In genomic region chr12:54288747-54289146, GRCm38 (mm10) we compare ENCODE assay signal across 18 mouse cellular contexts.
DNase-seq lines count a peak whose midpoint lies in the region; ATAC-seq and TF ChIP-seq lines count a peak whose summit lies in the region.
"Had no signal": no experiment of that assay in that cellular context is flagged by ENCODE, and none has a peak within 500 bp of the region (broad histone marks: within the 10 kb centered on the region; RNA-seq: fewer than 3 reads in every experiment).

No protein-coding gene starts in this region.

- H3K4me1 ChIP-seq in heart, embryonic 15.5 days (replicated peaks), result peaks cover 32% of the 10 kb centered on the region
- H3K4me1 ChIP-seq in heart, embryonic 12.5 days (replicated peaks), result peaks cover 25% of the 10 kb centered on the region
- H3K4me1 ChIP-seq in MEL (ENCODE audit: control insufficient read depth in 1 of 2, insufficient read depth in 2 of 2, low read length in 2 of 2), result peaks cover 13% of the 10 kb centered on the region in 2 experiments
- H3K4me1 ChIP-seq in forebrain, embryonic 16.5 days (replicated peaks; ENCODE audit: control insufficient read depth, insufficient read depth, low read length), result peaks cover 25% of the 10 kb centered on the region
- H3K4me1 ChIP-seq in midbrain, embryonic 14.5 days (ENCODE audit: control insufficient read depth, insufficient read depth, low read length), result peaks cover 21% of the 10 kb centered on the region

- ATAC-seq in heart, embryonic 15.5 days (replicated peaks; ENCODE audit: insufficient number of reproducible peaks, insufficient read depth, low FRiP score, low read depth), result no peak
- no peak for ATAC-seq in heart, embryonic 12.5 days (ENCODE audit: insufficient number of reproducible peaks, low FRiP score)
- ATAC-seq in forebrain, embryonic 16.5 days, result no peak
- no peak for ATAC-seq in midbrain, embryonic 14.5 days (ENCODE audit: low FRiP score, low TSS enrichment)

- no peak overlapping the region for H3K4me3 ChIP-seq in heart, embryonic 15.5 days
- H3K4me3 ChIP-seq in heart, embryonic 12.5 days, result no peak overlapping the region
- no peak overlapping the region for H3K4me3 ChIP-seq in MEL (ENCODE audit: control insufficient read depth in 1 of 2, insufficient read depth in 1 of 2, low read depth in 2 of 2, low read length in 2 of 2)
- H3K4me3 ChIP-seq in forebrain, embryonic 16.5 days (replicated peaks; ENCODE audit: low read length), result no peak overlapping the region
- H3K4me3 ChIP-seq in midbrain, embryonic 14.5 days (replicated peaks; ENCODE audit: low read depth, low read length), result no peak overlapping the region
- H3K4me3 ChIP-seq: embryonic facial prominence, embryonic 12.5 days; limb, embryonic 13.5 days; neural tube, embryonic 12.5 days; stomach, embryonic 15.5 days had no signal

- intact Hi-C loops in left cerebral cortex, postnatal 4 days (cut with DNase I), result no loop called here

- TF ChIP-seq POLR2A in MEL (IDR thresholded peaks at IDR 0.05; ENCODE audit: control insufficient read depth in 1 of 2, insufficient read depth in 1 of 2, low read depth in 1 of 2, low read length in 2 of 2, poor library complexity in 1 of 2), result no peak

- H3K27ac ChIP-seq in heart, embryonic 15.5 days, result 0 out of 2 replicates have a peak overlapping the region, but pooled peaks have one; percentile 13
- no peak overlapping the region for H3K27ac ChIP-seq in heart, embryonic 12.5 days (ENCODE audit: poor library complexity, severe bottlenecking)
- no peak overlapping the region for H3K27ac ChIP-seq in MEL (ENCODE audit: control insufficient read depth, low read depth, low read length)
- peak overlapping the region; percentile 66 for H3K27ac ChIP-seq in forebrain, embryonic 16.5 days (ENCODE audit: low read length)
- H3K27ac ChIP-seq in midbrain, embryonic 14.5 days (replicated peaks; ENCODE audit: low read depth, low read length), result 0 out of 2 replicates have a peak overlapping the region, but pooled peaks have one; percentile 10
- H3K27ac ChIP-seq: embryonic facial prominence, embryonic 12.5 days; limb, embryonic 13.5 days; neural tube, embryonic 12.5 days; stomach, embryonic 15.5 days had no signal

- no peak for TF ChIP-seq CTCF in MEL (IDR thresholded peaks at IDR 0.05 in 2 of 3, conservative IDR thresholded peaks at IDR 0.05 in 1 of 3; ENCODE audit: control insufficient read depth in 1 of 3, insufficient read depth in 1 of 3, low read depth in 2 of 3, low read length in 3 of 3, poor library complexity in 1 of 3, severe bottlenecking in 1 of 3)

- no peaks in the 10 kb centered on the region for H3K36me3 ChIP-seq in heart, embryonic 15.5 days
- H3K36me3 ChIP-seq in heart, embryonic 12.5 days, result no peaks in the 10 kb centered on the region
- peaks cover 0 to 3% of the 10 kb centered on the region in 2 experiments; a peak in 1 of 4 replicates for H3K36me3 ChIP-seq in MEL (ENCODE audit: control insufficient read depth in 1 of 2, insufficient read depth in 2 of 2, low read length in 2 of 2)
- H3K36me3 ChIP-seq in forebrain, embryonic 16.5 days (ENCODE audit: control insufficient read depth, insufficient read depth), result no peaks in the 10 kb centered on the region
- H3K36me3 ChIP-seq in midbrain, embryonic 14.5 days (ENCODE audit: control insufficient read depth, insufficient read depth, low read length), result no peaks in the 10 kb centered on the region
- H3K36me3 ChIP-seq: embryonic facial prominence, embryonic 12.5 days; limb, embryonic 13.5 days; neural tube, embryonic 12.5 days; stomach, embryonic 15.5 days had no signal

- peak; percentile 33 for DNase-seq in MEL (ENCODE audit: low read depth, low spot score)
- DNase-seq in midbrain, embryonic 14.5 days, result peak; percentile 41
- DNase-seq in left cerebral cortex, postnatal 4 days, result no peak
- no peak for DNase-seq in spleen, adult 12 weeks (ENCODE audit: low spot score)
- DNase-seq: adrenal gland, postnatal 10 days; gastrocnemius, postnatal 10 days; kidney, adult 18-20 months; kidney, postnatal 36 days; lung, adult 18-20 months; retina, postnatal 1 day; thymus, postnatal 36 days had no signal

- no peaks in the 10 kb centered on the region for H3K79me2 ChIP-seq in MEL (ENCODE audit: control insufficient read depth, insufficient read depth, low read length, poor library complexity)

- H3K9me3 ChIP-seq in heart, embryonic 15.5 days (replicated peaks), result no peaks in the 10 kb centered on the region
- no peaks in the 10 kb centered on the region for H3K9me3 ChIP-seq in heart, embryonic 12.5 days (replicated peaks)
- no peaks in the 10 kb centered on the region for H3K9me3 ChIP-seq in MEL (replicated peaks; ENCODE audit: insufficient read depth, low read length)
- no peaks in the 10 kb centered on the region for H3K9me3 ChIP-seq in forebrain, embryonic 16.5 days (ENCODE audit: control insufficient read depth, low read length)
- H3K9me3 ChIP-seq in midbrain, embryonic 14.5 days (ENCODE audit: control insufficient read depth, low read length), result no peaks in the 10 kb centered on the region
- H3K9me3 ChIP-seq: embryonic facial prominence, embryonic 12.5 days; limb, embryonic 13.5 days; neural tube, embryonic 12.5 days; stomach, embryonic 15.5 days had no signal

- no peak overlapping the region for H3K9ac ChIP-seq in heart, embryonic 15.5 days
- H3K9ac ChIP-seq in heart, embryonic 12.5 days, result no peak overlapping the region
- no peak overlapping the region for H3K9ac ChIP-seq in MEL (ENCODE audit: control insufficient read depth, low read depth, low read length, poor library complexity, severe bottlenecking)
- no peak overlapping the region for H3K9ac ChIP-seq in forebrain, embryonic 16.5 days (replicated peaks; ENCODE audit: low read depth, low read length)
- no peak overlapping the region for H3K9ac ChIP-seq in midbrain, embryonic 14.5 days (replicated peaks; ENCODE audit: low read length)
- H3K9ac ChIP-seq: embryonic facial prominence, embryonic 12.5 days; limb, embryonic 13.5 days; neural tube, embryonic 12.5 days; stomach, embryonic 15.5 days had no signal

- peak; percentile 44 to 57; a peak in 3 of 4 replicates for TF ChIP-seq EP300 in MEL (IDR thresholded peaks at IDR 0.05; ENCODE audit: low read depth in 1 of 2, low read length in 2 of 2)

- no peak for TF ChIP-seq RAD21 in MEL (IDR thresholded peaks at IDR 0.05; ENCODE audit: low read depth, low read length)

- H3K4me2 ChIP-seq in heart, embryonic 15.5 days, result no peak overlapping the region
- H3K4me2 ChIP-seq in heart, embryonic 12.5 days, result no peak overlapping the region
- H3K4me2 ChIP-seq in forebrain, embryonic 16.5 days (ENCODE audit: low read length), result no peak overlapping the region
- H3K4me2 ChIP-seq in midbrain, embryonic 14.5 days (ENCODE audit: low read length), result no peak overlapping the region
- H3K4me2 ChIP-seq: embryonic facial prominence, embryonic 12.5 days; limb, embryonic 13.5 days; neural tube, embryonic 12.5 days; stomach, embryonic 15.5 days had no signal

- 35% methylated on average over 4 of the region's 4 CpGs for WGBS in heart, embryonic 15.5 days
- 66% methylated on average over 4 of the region's 4 CpGs for WGBS in heart, embryonic 12.5 days
- WGBS in forebrain, embryonic 16.5 days, result 37% methylated on average over 4 of the region's 4 CpGs
- 49% methylated on average over 4 of the region's 4 CpGs for WGBS in midbrain, embryonic 14.5 days

- no peaks in the 10 kb centered on the region for H3K27me3 ChIP-seq in heart, embryonic 15.5 days
- no peaks in the 10 kb centered on the region for H3K27me3 ChIP-seq in heart, embryonic 12.5 days (replicated peaks)
- H3K27me3 ChIP-seq in MEL (ENCODE audit: control insufficient read depth in 1 of 2, insufficient read depth in 2 of 2, low read length in 2 of 2), result no peaks in the 10 kb centered on the region
- H3K27me3 ChIP-seq in forebrain, embryonic 16.5 days (replicated peaks; ENCODE audit: control insufficient read depth, insufficient read depth, low read length), result no peaks in the 10 kb centered on the region
- no peaks in the 10 kb centered on the region for H3K27me3 ChIP-seq in midbrain, embryonic 14.5 days (ENCODE audit: control insufficient read depth, insufficient read depth, low read length)
- H3K27me3 ChIP-seq: embryonic facial prominence, embryonic 12.5 days; limb, embryonic 13.5 days; neural tube, embryonic 12.5 days; stomach, embryonic 15.5 days had no signal

TF ChIP-seq in MEL, 35 proteins besides CTCF, POLR2A, EP300 and RAD21:
- TF ChIP-seq TCF12 (IDR thresholded peaks at IDR 0.05; ENCODE audit: low read depth, low read length) (peak; percentile 11; the same call in 1 of the 2 replicates), ETS1 (IDR thresholded peaks at IDR 0.05; ENCODE audit: low read depth, low read length) (peak; percentile 11; the same call in 1 of the 2 replicates), JUND (IDR thresholded peaks at IDR 0.05; ENCODE audit: low read depth, low read length) (no peak), GATA1 (IDR thresholded peaks at IDR 0.05; ENCODE audit: low read depth, low read length) (0 out of 2 replicates have a peak, but pooled peaks have one; percentile 25)

Comparison
In these comparisons a context has a peak if more than half of its experiments do, and no peak if none do; other contexts are left out.
1. H3K27ac ChIP-seq: peak in heart, embryonic 15.5 days (single experiment), forebrain, embryonic 16.5 days (single experiment) and midbrain, embryonic 14.5 days (single experiment); none in heart, embryonic 12.5 days (single experiment) and MEL (single experiment).
2. DNase-seq: peak in MEL (single experiment) and midbrain, embryonic 14.5 days (single experiment); none in left cerebral cortex, postnatal 4 days (single experiment) and spleen, adult 12 weeks (single experiment).